Mouse (Mus musculus) ES-E14 (cell line): ENCODE measurements around the gene Ly6g.

ENCODE experiments used
- HCFC1 ChIP-seq: IDR thresholded peaks from 2 replicates; pipeline ENCODE4 v1.6.1; 2012; ENCODE audit warnings: low read length, inconsistent platforms, borderline replicate concordance; ENCODE audit not compliant: insufficient read depth
- MAFK ChIP-seq: IDR thresholded peaks from 2 replicates; pipeline ENCODE4 v1.6.1; 2014; ENCODE audit warnings: mild to moderate bottlenecking, low read depth, low read length, inconsistent platforms; ENCODE audit not compliant: insufficient read depth
- ZC3H11A ChIP-seq: IDR thresholded peaks from 2 replicates; pipeline ENCODE4 v1.6.1; 2012; ENCODE audit warnings: low read depth, mild to moderate bottlenecking, inconsistent platforms, low read length, borderline replicate concordance

DNA sequence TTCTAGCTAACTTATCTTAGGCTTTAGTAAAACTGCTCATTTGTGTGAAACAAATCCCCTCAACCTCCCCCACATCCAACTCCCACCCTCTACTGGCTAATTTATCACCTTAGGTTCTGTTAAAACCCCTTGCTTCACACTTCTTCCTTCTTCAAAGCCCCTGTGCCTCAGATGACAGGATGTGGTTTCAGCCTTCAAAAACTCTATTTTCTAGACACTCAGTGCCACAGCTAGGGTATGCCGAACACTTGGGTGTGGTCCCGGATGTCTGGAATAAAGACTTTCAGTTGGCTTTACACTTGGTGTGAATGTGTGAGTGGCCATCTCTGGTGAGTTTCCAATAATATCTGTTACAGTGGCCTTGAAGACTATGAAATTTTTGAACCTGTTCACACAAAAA is 38.5 kb upstream of the Ly6g start:
- no peak for TF ChIP-seq MAFK
- no peak for TF ChIP-seq ZC3H11A
- no peak for TF ChIP-seq HCFC1
